Mouse (Mus musculus) kidney, postnatal 10 days (tissue): ENCODE data around the gene Rab7b.

Experiments used
- DNase-seq: peaks from one replicate; pipeline ENCODE4 v3.0.0; 2021; ENCODE audit warnings: mixed read lengths

Rab7b gene

GRCm38 (mm10) chr1:131696325-131696724 lies 7.8 kb downstream of the Rab7b start:
- no peak for DNase-seq

GRCm38 (mm10) chr1:131698770-131699169 lies 10.3 kb downstream of the Rab7b start:
- DNase-seq = no peak

- DNase-seq = no peak
Measured at GRCm38 (mm10) chr1:131699642-131700041, 11.1 kb downstream of the Rab7b start.

- DNase-seq = no peak
Measured at GRCm38 (mm10) chr1:131700447-131700846, 12.0 kb downstream of the Rab7b start.

GRCm38 (mm10) chr1:131701391-131701790 lies 12.9 kb downstream of the Rab7b start:
- DNase-seq = no peak

- DNase-seq = peak; percentile 24
Measured at GRCm38 (mm10) chr1:131702094-131702766, 13.7 kb downstream of the Rab7b start.

- no peak for DNase-seq
Measured at GRCm38 (mm10) chr1:131703482-131703881, 15.0 kb downstream of the Rab7b start.

GRCm38 (mm10) chr1:131708338-131708737 lies 19.8 kb downstream of the Rab7b start:
- peak; percentile 80 for DNase-seq

GRCm38 (mm10) chr1:131711518-131711917 lies 23.0 kb downstream of the Rab7b start:
- no peak for DNase-seq

- DNase-seq = peak; percentile 93
Measured at GRCm38 (mm10) chr1:131712386-131712785, 23.9 kb downstream of the Rab7b start.

- peak; percentile 15 for DNase-seq
Measured at GRCm38 (mm10) chr1:131714388-131715337, 26.2 kb downstream of the Rab7b start.

- DNase-seq = no peak
Measured at GRCm38 (mm10) chr1:131718952-131719694, 30.6 kb downstream of the Rab7b start.

GRCm38 (mm10) chr1:131721989-131722388 lies 33.5 kb downstream of the Rab7b start:
- no peak for DNase-seq

- no peak for DNase-seq
Measured at GRCm38 (mm10) chr1:131723549-131723948, 35.1 kb downstream of the Rab7b start.

- DNase-seq = peak; percentile 31
Measured at GRCm38 (mm10) chr1:131726586-131726985, 38.1 kb downstream of the Rab7b start.

- peak; percentile 29 for DNase-seq
Measured at GRCm38 (mm10) chr1:131730639-131731437, 42.3 kb downstream of the Rab7b start.

GRCm38 (mm10) chr1:131733474-131734180 lies 45.1 kb downstream of the Rab7b start:
- DNase-seq = peak; percentile 54

GRCm38 (mm10) chr1:131734657-131735273 lies 46.3 kb downstream of the Rab7b start:
- no peak for DNase-seq

GRCm38 (mm10) chr1:131736494-131736893 lies 48.0 kb downstream of the Rab7b start:
- no peak for DNase-seq

GRCm38 (mm10) chr1:131737269-131737668 lies 48.8 kb downstream of the Rab7b start:
- DNase-seq = peak; percentile 91

- no peak for DNase-seq
Measured at GRCm38 (mm10) chr1:131738760-131739159, 50.3 kb downstream of the Rab7b start.
